Mouse (Mus musculus) olfactory bulb, adult 2 months (tissue): ENCODE data around the gene Adcy2.

Experiments
- CTCF ChIP-seq: fragments of 200-500 bp; IDR thresholded peaks from 2 replicates; pipeline ENCODE4 v1.5.1; 2012; ENCODE audit warnings: low read depth, mild to moderate bottlenecking, low read length, moderate library complexity; ENCODE audit not compliant: insufficient read depth
- POLR2A ChIP-seq: fragments of 200-500 bp; IDR thresholded peaks from 2 replicates; pipeline ENCODE4 v1.6.1; 2012; ENCODE audit warnings: mild to moderate bottlenecking, low read depth, low read length, moderate library complexity; ENCODE audit not compliant: insufficient read depth

DNA sequence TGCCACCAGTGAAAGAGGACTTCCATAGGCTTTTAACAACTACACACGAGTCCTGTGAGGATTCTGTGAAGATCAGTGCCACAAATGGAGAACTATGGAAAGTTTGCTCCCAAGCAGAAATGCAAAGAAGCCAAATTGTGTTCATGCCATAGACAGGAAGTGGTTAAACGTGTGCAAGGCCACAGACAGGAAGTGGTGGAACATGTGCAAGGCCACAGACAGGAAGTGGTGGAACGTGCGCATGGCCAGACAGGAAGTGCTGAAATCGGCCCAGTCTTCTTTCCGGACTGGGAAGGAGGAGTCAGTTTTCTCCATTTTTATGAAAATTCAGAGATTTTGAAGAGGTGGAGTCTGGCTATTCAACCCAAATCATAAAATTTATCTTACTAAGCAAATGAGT, 70.9 kb downstream of the Adcy2 start:
- TF ChIP-seq POLR2A (no peak), CTCF (no peak)
